Mouse (Mus musculus): Measurements from ENCODE around the gene Gm11239. TPM values are rescaled to one million over a fixed set of nuclear protein-coding genes. Genes with fewer than 3 reads are reported as not detected.
"Not testable (repeated sequence)": the region's sequence is repeated elsewhere in the genome, so short reads cannot be mapped to it uniquely, and the experiment has no call there.

Gene Gm11239
- 0.15 TPM in 1 of 2 replicates, not detected in the other for polyA plus RNA-seq (2015; fragmentation: Nextera tagmentation; extraction: Ambion mirVana)

DNA sequence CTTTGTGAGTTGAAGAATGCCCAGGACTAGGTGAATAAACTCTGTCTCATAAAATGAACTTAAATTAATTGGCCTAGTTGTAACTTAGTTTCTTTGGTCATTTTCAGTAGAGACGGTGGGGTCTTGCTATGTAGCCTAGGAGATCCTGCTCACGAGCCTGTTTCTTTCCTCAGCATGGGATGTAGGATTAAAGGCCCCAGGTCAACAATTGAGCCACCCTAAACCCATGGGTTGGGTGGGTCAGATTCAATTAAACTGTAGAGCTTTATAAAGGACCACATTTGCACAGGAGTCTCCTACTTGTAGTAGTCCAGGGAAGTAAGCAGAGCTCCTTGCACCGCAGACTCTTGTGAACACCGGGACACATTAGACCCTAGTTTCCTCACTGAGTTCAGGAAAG is at the start of gene Gm11239:
TSS of gene Gm11239 (plus strand) at position 301 of the 400 bp plus-strand sequence.
- DNase-seq (ENCODE audit: low spot score): not testable (repeated sequence)

DNA sequence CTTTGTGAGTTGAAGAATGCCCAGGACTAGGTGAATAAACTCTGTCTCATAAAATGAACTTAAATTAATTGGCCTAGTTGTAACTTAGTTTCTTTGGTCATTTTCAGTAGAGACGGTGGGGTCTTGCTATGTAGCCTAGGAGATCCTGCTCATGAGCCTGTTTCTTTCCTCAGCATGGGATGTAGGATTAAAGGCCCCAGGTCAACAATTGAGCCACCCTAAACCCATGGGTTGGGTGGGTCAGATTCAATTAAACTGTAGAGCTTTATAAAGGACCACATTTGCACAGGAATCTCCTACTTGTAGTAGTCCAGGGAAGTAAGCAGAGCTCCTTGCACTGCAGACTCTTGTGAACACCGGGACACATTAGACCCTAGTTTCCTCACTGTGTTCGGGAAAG is 45.5 kb upstream of the Gm11239 start, which contains the start of gene Gm11237:
TSS of gene Gm11237 (plus strand) at position 301 of the 400 bp plus-strand sequence.
- not testable (repeated sequence) for DNase-seq (ENCODE audit: low spot score)

DNA sequence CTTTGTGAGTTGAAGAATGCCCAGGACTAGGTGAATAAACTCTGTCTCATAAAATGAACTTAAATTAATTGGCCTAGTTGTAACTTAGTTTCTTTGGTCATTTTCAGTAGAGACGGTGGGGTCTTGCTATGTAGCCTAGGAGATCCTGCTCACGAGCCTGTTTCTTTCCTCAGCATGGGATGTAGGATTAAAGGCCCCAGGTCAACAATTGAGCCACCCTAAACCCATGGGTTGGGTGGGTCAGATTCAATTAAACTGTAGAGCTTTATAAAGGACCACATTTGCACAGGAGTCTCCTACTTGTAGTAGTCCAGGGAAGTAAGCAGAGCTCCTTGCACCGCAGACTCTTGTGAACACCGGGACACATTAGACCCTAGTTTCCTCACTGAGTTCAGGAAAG is 30.3 kb upstream of the Gm11239 start, which contains the start of gene Gm11236:
TSS of gene Gm11236 (plus strand) at position 301 of the 400 bp plus-strand sequence.
- not testable (repeated sequence) for DNase-seq (ENCODE audit: low spot score)

DNA sequence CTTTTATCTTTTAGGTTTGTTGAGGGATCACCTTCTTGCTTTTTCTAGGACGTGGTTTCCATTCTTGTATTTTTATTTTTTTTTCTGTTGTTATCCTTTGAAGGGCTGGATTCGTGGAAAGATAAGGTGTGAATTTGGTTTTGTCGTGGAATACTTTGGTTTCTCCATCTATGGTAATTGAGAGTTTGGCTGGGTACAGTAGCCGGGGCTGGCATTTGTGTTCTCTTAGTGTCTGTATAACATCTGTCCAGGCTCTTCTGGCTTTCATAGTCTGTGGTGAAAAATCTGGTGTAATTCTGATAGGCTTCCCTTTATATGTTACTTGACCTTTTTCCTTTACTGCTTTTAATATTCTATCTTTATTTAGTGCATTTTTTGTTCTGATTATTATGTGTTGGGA is 6.3 kb upstream of the Gm11239 start:
- not testable (repeated sequence) for DNase-seq (ENCODE audit: low spot score)

DNA sequence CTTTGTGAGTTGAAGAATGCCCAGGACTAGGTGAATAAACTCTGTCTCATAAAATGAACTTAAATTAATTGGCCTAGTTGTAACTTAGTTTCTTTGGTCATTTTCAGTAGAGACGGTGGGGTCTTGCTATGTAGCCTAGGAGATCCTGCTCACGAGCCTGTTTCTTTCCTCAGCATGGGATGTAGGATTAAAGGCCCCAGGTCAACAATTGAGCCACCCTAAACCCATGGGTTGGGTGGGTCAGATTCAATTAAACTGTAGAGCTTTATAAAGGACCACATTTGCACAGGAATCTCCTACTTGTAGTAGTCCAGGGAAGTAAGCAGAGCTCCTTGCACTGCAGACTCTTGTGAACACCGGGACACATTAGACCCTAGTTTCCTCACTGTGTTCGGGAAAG is 15.1 kb downstream of the Gm11239 start, which contains the start of gene Gm428:
TSS of gene Gm428 (plus strand) at position 301 of the 400 bp plus-strand sequence.
- DNase-seq (ENCODE audit: low spot score): not testable (repeated sequence)

DNA sequence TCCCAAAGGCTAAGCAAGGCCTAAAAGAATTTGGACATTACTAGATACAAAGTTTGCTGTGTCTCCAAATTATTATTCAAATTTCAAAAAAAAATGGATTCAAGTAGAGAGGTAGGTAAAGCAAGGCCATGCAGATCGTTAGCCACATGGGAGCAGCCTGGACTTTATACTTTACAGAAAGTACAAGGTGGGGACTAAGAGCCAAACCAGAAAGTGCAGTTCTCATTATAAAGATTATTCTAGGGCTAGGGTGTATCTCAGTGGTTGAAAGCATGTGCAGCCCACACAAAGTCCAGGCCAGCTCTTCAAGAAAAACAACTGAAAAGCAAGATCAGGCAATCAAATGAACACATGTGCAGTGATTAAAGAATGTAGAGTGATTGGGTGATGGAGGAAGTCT is 50.6 kb downstream of the Gm11239 start:
- no peak for DNase-seq (ENCODE audit: low spot score)

DNA sequence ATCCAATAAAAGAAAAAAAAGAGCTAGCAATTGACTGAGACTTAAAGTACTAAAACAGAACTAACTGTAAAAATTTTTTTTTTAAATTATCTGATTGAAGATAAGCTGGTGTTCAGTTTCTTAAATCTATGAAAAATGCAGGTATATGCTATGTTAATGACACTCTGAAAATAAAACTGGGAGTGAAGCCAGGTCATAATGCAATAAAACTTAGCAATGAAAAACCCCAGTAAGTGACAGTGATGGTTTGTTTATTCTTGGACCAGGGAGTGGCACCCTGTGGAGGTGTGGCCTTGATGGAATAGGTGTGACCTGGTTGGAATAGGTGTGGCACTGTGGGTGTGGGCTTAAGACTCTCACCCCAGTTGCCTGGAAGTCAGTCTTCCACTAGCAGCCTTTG is 51.7 kb downstream of the Gm11239 start:
- no peak for DNase-seq (ENCODE audit: low spot score)

Other genes starting within 250 kb of the Gm11239 start
- not detected in 2 replicates for gene Gm11238, start 60.5 kb upstream of the Gm11239 start, polyA plus RNA-seq (2015; fragmentation: Nextera tagmentation; extraction: Ambion mirVana)
- not detected in 2 replicates for gene Gm11237, start 45.4 kb upstream of the Gm11239 start, polyA plus RNA-seq (2015; fragmentation: Nextera tagmentation; extraction: Ambion mirVana)
- gene Gm11236, start 30.2 kb upstream of the Gm11239 start, polyA plus RNA-seq (2015; fragmentation: Nextera tagmentation; extraction: Ambion mirVana): not detected in 2 replicates
- gene Gm428, start 15.2 kb downstream of the Gm11239 start, polyA plus RNA-seq (2015; fragmentation: Nextera tagmentation; extraction: Ambion mirVana): not detected in 2 replicates
- 2.2 TPM in 2 replicates for gene Rasef, start 122.6 kb downstream of the Gm11239 start, polyA plus RNA-seq (2015; fragmentation: Nextera tagmentation; extraction: Ambion mirVana)
- not detected in 2 replicates for gene Gm11758, start 207.9 kb downstream of the Gm11239 start, polyA plus RNA-seq (2015; fragmentation: Nextera tagmentation; extraction: Ambion mirVana)
- not detected in 2 replicates for gene Gm11757, start 222.8 kb downstream of the Gm11239 start, polyA plus RNA-seq (2015; fragmentation: Nextera tagmentation; extraction: Ambion mirVana)
- not detected in 2 replicates for gene Gm13871, start 237.6 kb downstream of the Gm11239 start, polyA plus RNA-seq (2015; fragmentation: Nextera tagmentation; extraction: Ambion mirVana)